Mouse (Mus musculus) heart, postnatal 36 days (tissue): Measurements from ENCODE around the gene Elmo2. TPM values are rescaled to one million over a fixed set of nuclear protein-coding genes. Genes with fewer than 3 reads are reported as not detected.

Experiments
- DNase-seq, 2 experiments: peaks; one replicate each; pipeline ENCODE4 v3.0.0; 2021 to 2022
- intact Hi-C: fragments of 180-260 bp; cut with DNase I; formaldehyde crosslinking; loops from one replicate; pipeline ENCODE4 v1.15.1; 2025
- total RNA-seq, 2 experiments: library from RNA; stranded (reverse); gene quantifications; 2 replicates each; pipeline ENCODE4 v1.2.3; 2021

Gene Elmo2
- total RNA-seq, 2 experiments from 2014 or later, result 16.7 to 19.1 TPM

DNA sequence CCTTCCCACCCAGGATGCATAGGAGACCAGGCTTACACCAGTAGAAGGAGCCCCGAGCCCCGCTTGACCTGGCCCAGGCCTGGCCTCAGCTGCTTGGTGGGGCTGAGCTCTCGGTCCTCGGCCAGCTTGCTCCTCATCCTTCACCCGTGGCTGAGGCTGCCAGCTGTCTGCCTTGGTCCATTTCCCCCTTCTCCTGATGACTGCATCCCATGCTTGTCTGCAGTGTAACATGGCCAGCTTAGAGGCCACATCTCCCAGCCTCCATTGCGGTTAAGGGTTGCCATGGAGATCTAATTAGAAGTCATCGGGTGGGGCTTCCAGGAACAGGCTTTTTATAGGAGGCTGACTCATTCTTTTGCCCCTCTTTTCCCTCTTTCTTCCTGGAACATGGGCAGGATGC, 62.4 kb downstream of the Elmo2 start:
- intact Hi-C loops, result no loop called here
- DNase-seq, result no peak

DNA sequence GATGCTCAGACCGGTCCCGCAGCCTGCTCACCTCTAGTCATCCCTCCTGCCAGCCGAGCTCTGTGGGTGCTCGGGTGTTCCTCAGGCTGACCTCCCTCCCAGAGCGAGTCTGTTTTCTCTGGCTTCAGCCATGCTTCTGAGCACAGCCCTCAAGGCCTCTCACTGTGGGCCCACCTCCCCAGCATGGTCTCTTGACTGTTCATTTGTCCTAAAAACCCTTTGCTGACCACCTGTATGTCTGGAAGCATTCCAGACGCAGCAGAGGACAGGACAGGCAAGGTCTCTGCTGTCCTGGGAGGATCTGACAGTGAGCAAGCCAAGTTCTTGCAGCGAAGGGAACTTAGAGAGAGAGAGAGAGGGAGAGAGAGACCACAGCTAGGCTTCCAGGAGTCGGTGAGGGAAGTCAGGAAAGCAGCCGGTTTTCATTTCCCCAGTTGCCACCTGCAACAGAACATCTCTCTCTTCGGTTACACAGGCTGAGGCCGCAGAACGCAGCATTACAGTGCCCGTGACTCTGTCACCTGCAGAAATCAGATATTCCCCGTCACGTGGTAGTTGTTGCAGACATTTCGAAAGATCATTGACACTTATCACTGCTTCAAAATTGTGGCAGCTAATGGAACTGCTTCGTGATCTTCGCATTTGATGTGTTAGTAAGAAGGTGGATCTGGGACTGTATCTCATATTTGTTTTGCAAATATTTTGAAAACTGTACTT, 63.8 kb downstream of the Elmo2 start:
- DNase-seq, result no peak
- intact Hi-C loops, result no loop called here

DNA sequence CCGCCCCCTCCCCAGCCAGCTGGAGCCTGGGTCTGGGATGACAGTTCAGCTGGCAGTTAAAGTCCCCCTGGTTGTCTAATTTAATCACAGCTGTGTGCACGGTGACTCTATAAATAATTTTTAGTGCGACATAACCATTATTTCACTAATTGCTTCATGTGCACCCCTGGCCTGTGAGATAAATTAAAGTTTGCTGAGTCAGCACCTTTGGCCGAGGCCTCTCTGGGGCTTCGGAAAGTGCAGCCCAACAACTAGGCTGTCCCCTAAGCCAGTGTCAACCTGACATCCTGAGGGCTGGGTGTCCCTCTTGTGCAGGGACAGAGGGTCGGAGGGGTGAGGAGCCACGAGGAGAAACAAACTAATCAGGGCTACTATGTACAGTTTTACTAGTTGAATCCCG, 66.4 kb downstream of the Elmo2 start:
- DNase-seq, result no peak
- intact Hi-C loops, result no loop called here

DNA sequence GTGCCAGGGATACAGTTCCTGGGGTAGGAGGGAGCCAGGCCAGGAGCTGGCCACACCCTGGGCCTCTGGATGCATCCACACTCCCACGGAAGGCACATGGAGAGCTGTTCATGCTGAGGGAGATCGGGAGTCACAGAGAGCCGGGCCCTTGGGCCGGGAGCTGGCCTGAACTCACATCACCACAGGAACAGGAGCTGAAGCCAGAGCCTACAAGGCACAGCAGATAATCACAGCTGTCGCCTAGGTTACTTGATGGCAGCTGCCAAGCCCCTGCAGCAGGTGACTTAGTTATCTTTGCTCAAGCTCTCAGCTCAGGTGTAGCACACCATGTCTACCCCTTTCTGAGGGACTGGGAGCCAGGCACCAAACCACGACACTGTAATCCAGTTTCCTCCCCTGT, 68.0 kb downstream of the Elmo2 start:
- intact Hi-C loops, result no loop called here
- no peak for DNase-seq

DNA sequence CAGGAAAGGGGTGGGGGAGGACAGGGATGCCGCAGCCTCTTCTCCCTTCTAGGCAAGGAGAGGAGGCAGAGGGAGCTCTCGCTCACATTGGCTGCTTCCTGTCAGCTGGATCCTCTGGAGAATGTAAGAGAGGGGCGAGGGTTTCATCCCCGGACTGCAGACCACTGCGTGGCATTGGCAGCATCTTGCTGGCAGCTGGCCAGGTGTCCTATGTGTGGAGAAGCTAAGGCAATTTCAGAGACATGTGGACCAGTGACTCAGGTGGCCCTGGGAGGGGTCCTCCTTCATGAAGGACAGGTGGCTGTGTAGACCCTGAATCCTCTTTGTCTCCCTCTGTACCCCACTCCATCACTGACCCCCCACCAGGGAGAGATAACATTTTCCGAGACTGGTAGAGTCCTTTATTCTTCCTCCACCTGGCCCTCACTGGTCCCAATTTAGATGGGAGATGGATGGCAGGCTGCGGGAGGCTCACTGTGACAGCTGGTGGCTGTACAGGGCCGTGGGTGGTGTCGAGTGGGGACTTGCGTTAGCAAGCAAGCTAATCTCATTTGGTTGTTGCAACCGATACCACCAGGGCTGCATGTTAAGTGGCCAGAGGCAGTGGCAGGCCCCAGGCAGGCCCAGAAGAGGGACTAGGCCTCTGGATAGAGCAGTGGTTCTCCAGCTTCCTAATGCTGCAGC, 69.0 kb downstream of the Elmo2 start:
- DNase-seq, result no peak
- intact Hi-C loops, result no loop called here

DNA sequence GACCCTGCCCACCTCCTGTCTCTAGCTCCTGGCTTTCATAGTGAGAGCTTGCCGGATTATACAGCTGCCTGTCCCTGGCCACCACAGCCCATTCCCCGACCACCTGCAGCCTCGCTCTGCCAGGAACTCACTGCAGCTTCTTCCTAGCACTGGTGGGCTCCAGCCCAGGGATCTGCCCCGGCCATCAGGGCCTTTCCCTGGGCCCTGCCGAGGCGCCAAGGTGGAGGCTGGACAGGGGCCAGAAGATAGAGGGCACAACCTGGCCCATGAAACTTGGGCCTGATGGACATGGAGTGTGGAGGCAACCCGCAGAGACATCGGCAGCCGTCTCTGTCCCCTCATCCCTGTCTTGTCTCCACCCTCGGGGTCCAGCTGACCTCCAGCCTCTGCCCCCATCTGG, 70.1 kb downstream of the Elmo2 start:
- intact Hi-C loops, result no loop called here
- DNase-seq, result no peak

DNA sequence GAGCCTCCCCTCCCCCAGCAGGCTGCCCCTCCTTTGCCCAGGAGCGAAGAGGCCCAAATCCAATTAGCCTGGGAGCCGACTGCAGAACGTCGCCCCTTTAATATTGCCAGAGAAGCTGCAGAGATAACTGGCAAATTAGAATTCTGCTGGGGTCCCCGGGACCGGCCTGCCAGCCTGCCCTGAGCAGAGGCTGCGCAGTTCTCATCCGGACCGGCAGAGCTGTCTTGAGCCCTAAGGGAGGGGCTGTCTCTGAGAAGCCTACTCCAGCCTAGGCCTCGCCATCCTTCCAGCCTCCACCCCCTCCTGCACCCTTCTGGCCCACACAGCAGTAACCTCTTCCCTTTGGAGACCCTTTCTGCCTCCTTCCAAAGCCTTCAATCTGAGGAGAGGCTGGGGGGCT, 72.4 kb downstream of the Elmo2 start:
- intact Hi-C loops, result no loop called here
- DNase-seq, result no peak

DNA sequence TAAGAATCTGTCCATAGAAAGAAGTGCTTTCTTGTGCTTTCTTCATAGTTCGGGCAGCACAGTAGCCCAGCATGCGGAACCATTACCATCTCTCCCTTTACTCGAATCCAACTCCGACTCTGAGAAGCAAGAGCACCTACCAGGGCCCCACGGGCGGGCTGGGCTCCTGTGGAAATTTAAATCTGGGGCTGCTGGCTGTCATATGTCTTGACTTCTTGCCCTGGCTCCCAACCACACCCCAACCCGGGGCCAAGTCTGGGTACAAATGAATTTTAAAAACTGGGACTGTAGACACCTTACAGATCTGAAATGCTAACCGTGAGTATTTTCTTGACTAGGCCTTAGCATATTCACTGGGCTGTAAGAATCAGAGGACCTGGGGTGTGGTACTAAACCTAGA, 73.0 kb downstream of the Elmo2 start:
- DNase-seq, result no peak
- intact Hi-C loops, result no loop called here

DNA sequence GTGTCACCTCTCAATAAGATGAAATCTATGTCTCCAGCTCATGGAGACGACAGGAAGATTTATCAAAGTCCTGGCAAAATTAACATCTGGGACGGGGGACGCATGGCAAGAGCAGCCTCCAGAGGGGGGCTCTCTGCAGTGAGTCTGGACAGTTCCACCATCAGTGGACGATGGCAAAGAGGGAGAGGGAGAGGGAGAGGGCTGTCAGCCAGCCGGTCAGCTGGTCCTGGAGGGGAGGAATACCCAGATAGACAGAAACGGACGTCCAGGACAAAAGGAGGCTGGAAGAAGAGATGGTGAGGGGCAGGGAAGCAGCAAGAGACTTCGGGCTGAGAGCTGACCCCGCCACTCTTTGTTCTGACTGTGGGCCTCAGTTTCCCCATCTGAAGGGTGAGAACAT, 73.5 kb downstream of the Elmo2 start:
- intact Hi-C loops, result no loop called here
- DNase-seq, result no peak

DNA sequence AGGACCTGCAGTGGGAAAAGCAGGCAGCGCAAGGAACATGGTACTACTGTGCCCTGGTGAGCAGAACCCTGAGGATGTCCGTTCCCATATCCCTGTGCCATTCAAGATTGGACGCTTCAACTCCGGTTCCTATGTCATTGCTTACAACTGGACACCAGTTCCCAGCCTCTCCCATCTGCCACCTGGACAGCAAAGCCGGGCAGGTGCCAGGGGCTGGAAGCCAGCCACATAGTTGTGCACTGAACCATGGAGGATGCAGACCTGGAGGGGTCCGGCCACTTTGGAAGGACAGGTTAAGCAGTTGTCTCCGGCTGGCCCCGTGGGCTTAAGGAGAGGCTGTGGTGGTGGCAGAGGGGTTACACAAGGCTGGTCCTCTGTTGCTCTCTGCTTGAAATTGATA, 73.9 kb downstream of the Elmo2 start:
- intact Hi-C loops, result no loop called here
- no peak for DNase-seq

DNA sequence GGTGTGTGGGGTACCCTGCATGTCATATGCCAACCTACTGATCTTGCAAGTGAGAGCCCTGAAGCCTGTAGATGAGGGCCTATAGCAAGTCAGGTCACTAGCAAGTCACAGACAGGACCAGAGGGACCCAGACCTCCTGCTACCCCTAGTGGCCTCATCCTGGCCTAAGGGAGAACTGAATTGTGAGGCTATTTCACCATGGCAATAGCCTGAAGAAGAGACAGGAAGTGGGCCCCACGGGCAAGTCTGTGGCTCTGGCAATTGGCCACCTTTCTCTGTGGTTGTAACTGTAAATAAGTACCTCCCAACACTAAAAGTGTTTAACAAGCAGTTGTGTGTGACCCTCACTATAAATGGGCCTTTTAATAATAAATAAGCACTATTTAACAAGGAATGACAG, 75.4 kb downstream of the Elmo2 start:
- intact Hi-C loops, result no loop called here
- DNase-seq, result no peak

DNA sequence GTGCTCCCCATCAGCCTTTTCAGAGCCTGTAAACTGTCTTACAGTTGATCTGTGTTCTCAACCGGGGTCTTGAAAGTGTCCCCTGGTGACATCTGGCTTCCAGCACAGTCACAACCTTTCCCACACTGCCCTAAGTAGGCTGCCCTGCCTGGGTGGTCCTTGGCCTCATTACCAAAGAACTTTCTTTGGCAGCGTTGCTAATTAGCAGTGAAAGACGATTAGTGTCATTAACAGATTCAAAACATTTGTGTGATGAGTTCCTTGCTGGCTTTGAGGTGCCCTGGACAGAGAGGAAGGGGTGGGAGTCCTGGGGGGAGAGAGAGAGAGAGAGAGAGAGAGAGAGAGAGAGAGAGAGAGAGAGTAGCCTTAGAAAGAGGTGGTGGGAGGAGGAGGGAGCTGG, 77.3 kb downstream of the Elmo2 start:
- intact Hi-C loops, result no loop called here
- no peak for DNase-seq

DNA sequence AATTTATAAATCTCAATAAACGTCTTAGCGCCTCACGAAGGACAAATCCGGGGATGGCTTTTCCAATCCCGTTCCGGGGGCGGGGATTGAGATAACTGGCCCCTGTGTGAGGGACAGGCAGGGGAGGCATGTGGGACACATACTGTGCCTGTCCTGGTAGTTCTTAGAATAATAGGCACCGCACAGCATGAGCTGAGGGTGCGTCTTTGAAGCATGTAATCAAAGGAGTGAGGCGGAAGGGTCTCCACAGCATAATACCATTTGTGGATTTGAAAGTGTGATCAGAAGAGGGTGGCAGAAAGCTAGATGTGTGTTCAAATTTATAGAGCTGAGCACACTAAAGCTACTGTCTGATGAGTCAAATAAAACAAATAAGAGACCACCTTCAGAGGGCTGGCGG, 79.9 kb downstream of the Elmo2 start:
- intact Hi-C loops, result no loop called here
- DNase-seq, result no peak

DNA sequence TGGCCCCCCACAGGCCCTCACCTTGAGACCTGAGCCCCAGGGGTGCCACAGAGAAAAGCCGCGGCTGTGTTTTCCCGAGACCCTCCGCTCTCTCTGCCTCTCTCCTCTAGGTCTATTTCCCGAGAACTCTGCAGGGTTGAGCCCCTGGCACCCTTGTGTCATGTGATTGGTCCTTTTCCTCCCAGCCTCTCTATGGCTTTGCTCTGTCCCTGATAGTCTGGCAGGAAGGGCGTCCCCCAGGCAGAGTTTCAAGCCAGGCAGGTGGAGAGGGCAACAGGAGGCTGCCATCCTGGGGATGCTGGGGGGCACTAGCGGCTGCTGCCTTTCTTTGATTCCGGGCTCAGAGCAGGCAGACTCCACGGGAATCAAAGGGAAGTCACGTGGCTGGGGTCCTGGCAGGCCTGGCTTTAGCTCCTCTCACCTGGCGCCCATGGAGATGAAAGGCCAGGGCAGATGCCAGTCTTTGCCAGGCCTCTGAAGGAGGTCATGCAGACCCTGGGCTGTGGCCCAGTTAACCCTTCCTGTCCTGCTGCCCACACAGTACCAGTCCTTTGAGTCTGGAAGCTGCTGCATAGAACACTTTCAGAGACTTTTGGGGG, 83.1 kb downstream of the Elmo2 start:
- no peak for DNase-seq
- intact Hi-C loops, result no loop called here

DNA sequence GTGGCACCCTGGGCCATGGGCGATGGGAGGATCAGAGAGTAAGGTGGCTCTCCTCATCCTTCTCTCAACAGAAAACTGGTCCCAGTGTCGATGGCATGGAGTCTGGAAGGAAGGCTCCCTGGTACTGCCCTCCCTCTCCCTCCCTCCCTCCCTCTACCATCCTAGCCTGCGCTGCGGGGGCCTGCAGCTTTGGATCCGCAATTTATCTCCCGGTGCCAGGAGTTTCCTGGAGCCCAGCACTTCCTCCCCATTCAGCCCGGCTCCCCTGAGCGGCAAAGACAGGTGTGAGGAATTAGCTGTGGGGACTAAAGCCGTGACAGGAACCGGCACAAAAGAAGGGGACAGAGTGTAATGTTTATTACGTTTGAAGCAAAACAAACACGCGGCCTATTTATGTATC, 83.7 kb downstream of the Elmo2 start:
- DNase-seq, result no peak

DNA sequence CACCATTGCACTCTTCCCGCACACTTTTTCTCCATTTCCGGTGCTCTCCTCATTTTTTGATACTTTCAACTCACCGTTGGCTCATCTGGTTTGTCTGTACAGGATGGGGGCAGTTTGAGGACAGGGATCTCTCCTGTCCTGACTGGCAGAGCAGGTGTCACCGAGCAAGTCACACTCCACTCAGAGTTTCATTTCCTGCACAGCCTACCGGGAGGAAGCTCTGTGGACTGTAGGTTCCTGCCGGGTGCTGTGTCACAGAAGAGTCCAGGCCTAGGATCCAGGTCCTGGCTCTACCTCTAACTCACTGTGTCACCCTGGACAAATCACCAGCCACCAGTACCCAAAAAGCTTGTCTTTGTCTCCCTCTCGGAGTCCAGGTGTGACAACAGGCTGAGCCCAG, 84.5 kb downstream of the Elmo2 start:
- intact Hi-C loops, result no loop called here
- DNase-seq, result no peak

More for the DNA sequence above, 83.7 kb downstream of the Elmo2 start:
- intact Hi-C loops, result no loop called here

DNA sequence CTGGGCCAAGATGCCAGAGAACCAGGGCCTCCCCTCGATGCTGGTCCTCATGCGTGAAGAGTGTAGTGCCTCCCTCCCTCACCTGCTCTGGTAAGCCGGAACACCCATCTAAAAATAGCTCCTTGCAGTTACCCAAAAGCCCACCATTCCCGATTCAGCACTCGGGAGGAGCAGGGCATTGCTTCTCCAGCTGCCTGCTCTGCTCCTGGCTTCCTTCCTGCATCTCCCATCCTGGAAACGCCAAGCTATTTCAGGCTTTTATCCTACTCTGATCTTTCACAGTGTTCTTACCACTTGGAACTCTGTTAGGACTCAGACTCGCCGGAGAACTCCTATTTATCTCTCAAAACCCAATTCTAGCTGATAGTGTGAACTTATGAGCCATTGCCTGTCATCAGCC, 85.9 kb downstream of the Elmo2 start:
- intact Hi-C loops, result no loop called here
- DNase-seq, result no peak

DNA sequence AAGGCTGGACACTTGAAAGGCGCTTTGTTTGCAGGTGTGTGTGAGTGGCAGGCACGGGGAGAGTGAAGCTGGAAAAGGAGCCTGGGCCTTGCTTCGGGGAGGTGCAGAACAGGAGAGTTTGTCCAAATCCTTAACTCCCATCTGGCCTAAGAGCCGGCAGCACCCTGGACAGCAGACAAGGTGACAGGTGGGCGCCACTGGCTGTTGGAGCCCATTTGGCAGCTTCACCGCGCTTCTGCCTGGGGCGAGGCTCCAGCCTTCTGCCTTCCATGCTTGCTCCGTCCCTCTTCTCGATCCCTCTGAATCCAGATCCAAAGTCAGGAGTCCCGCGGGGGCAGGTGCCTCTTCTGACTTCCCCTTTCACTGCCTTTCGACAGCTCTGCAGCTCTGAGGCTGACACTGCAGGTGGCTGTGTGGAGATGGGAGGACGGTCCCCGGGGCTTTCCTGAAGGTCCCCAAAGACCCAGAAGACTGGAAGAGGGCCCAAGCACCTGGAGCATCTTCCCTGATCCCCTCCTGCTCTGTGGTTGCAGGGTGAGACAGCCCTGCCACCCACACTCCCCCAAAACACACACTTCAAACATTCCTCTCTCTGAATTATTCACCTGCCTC, 86.6 kb downstream of the Elmo2 start:
- no peak for DNase-seq
- intact Hi-C loops, result no loop called here

DNA sequence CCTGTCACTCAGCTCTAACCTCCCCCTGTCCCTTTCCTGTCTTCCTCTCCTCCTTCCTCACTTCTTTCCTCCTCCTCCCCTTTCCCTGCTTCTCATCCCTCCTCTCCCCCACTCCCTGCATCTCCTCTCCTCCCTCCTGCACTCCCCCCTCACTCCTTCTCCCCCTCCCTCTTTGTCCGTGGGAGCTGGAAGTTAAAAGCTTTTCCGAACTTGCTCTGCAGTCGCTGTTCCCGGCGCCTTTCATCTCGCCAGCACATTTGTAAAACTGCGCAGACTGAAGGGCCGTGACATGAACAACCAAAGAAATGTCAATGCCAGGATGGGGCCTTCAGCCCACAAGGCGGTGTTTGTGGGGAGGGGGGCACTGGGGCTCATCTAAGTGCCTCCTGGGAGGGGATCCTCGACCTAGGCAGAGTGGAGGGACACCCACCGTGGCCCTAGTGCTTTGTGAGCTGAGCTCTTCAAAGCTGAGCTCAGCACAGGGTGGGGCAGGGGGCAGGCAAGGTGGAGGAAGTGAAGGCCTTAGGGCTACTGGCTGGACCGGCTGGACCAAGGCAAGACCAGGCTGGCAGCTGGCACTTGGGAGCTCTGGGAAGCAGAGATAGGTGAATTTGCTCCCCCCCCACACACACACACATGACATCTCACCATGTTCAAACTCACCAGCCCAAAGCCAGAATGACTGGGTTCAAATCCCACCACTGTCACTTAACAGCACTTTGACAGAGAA, 87.7 kb downstream of the Elmo2 start:
- intact Hi-C loops, result no loop called here
- no peak for DNase-seq
